Mouse (Mus musculus) lung, postnatal 36 days (tissue): ENCODE measurements around the gene C130032M10Rik.
A peak's percentile ranks its signal among the peaks of the same experiment; 100 is the strongest.

Experiments
- DNase-seq: peaks from one replicate; pipeline ENCODE4 v3.0.0; 2022; ENCODE audit warnings: mixed read lengths

Gene C130032M10Rik

GRCm38 (mm10) chr9:114549117-114549516, 33.6 kb downstream of the C130032M10Rik start:
- DNase-seq = no peak

GRCm38 (mm10) chr9:114550033-114550432, 34.5 kb downstream of the C130032M10Rik start:
- DNase-seq = no peak

GRCm38 (mm10) chr9:114553828-114554227, 38.3 kb downstream of the C130032M10Rik start:
- DNase-seq = no peak

DNA sequence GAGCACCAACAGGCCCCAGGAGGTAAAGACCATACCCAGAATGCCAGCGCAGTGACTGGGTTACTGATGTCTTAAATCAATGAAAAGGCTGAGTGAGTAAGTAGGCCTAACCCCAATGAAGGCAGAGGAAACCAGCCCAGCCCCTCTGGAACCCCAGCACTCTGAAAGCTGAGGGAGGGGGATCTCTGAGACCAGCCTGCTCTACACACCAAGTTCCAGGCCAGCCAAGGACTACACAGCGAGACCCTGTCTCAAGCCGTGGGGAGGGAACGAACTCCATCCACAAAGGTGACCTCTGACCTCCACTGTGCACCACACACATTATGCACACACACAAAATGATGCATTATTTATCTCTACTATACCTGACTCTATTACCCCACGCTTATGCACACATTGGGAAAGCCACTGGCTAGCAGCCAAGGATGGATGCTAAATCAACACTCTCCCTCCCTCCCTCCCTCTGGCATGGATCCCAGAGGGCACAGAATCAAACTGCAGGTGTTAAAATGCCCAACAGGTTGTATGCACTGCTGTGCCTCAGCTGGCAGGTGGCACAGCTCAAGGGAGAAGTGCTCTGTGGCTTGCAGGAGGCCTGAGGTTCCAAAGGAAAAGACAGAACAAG, 39.0 kb downstream of the C130032M10Rik start:
- peak; percentile 68 for DNase-seq

DNA sequence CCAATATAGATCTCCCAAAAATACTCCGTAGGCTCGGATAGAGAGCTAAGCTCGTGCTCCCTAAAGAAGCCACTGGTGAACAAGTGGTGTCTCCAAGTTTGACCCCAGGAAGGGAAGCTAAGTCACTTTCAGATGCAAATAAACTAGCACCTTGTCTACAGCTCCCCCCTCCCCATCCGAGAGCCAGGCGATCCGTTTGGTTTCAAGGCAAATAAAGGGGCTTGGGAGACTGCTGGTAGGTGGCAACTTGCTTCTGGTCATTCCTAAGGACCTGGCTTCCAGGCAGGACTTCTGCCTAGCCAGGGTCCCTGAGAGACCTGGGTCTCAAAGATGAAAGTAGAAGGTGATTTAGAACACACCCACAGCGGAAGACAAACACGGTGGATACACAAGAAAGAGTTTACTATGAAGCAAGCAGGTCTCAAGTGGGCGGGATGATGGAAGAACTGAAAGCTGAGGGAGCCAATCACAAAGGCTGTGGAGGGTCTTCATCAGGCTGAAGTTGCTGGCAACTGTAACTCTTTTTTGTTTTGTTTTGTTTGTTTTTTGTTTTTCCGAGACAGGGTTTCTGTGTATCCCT, 40.9 kb downstream of the C130032M10Rik start:
- DNase-seq = no peak

- DNase-seq = no peak
Observed at GRCm38 (mm10) chr9:114557086-114557485, 41.6 kb downstream of the C130032M10Rik start.

- no peak for DNase-seq
Observed at GRCm38 (mm10) chr9:114560141-114560540, 44.6 kb downstream of the C130032M10Rik start.

DNA sequence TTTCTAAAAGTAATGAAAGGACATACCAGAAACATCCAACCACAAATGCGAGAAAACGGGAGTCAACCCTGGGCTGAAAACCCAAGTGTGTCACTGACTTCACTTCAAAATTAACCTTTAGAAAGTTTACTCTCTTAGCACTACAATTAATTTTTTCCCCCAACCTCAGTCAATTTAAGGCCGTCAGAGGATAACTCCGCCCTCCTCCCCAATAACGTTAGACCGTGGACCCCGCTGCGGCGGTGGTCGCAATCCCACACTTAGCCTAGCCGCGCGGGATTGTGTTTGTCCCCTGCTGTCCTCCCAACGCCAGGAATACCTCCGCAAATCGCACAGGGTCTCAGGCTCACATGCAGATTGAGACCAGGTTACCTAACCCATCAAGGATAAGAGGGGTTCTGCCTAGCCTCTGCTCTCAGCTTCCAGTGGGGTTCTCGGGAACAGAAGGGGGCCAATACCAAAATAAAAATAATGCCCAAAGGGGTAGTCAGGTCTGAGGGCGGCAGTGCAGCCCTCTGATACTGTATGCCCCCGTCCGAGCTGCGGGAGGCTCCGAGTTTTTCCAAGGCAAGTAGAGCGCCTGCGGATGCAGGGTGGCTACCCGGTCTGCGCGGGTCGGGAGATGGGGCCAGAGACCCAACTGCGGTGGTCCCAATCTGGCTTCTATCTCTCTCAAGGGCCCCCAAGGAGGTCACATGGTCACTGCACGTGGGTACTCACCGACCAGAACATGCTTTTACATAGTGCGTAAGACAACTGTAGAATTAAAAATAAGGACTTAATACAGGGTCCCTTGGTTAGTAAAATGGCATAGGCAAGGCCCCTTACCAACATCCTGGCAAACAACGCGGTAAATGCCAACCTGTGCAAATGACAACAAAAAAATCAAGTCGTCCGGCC, 45.5 kb downstream of the C130032M10Rik start:
- DNase-seq = no peak

DNA sequence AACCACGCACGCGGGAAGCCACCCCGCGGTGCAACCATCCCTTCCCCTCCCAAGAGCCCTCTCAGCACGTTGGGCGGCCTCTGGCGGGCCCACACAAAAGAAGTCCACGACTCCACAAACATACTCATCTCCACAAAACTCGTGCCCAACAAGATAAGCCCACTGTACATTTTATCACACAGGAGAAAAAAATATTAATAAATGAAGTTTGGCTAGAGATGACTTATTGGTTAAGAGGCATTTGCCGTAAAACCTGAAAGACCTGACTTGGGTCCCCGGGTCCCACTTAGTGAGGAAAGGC, 46.1 kb downstream of the C130032M10Rik start:
- DNase-seq = no peak

GRCm38 (mm10) chr9:114562031-114562918, 46.8 kb downstream of the C130032M10Rik start:
- DNase-seq = no peak

DNA sequence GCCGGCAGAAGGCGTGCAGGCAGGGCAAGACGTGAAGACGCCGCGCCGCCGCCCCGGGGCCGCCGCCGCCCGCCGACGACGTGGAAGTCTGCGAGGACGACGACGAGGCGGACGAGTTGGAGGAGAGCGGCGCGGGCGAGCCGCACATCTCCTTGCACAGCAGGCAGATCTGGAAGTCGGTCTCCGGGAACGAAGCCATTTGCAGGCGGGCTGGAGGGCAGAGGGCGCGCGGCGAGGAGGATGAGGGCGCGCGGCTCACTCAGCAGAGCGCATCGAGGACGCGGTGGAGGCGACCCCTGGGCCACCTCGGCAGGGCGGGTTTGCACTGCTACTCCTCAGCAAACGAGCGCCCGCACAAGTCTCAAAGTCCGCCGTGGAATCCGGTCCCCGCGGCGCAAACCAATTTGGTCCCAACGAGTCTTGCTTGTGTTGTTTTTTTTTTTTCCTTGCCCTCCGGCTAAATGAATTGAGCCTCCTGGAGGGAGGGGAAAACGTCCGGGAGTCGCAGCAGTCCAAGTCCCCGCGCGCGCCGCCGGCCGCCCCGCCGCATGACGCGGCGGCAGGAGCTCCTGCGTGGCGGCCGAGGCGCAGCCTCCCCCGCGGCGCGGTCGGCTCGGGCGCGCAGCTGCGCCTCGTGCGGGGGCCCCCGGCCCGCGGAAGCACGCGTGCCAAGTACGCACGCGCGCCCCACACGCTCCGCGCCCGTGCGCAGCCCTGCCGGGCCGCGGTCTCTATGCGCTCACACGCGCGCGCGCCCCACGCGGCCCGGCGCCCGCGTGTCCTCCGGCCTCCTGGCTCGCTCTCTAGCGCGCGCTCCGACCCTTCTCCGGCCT, 47.6 kb downstream of the C130032M10Rik start:
- DNase-seq = no peak

GRCm38 (mm10) chr9:114563761-114564606, 48.5 kb downstream of the C130032M10Rik start, which contains the start of gene Trim71:
TSS of gene Trim71 (minus strand) at chr9:114564369.
- no peak for DNase-seq

GRCm38 (mm10) chr9:114564667-114565066, 49.2 kb downstream of the C130032M10Rik start:
- no peak for DNase-seq
